Mouse (Mus musculus): ENCODE measurements at regions not wholly inside any gene's neighbourhood (a gene's known extent, or its start where the extent isn't known, plus 50 kb on each side); places are given as distances from the start of the nearest gene placed in this dataset.

DNA sequence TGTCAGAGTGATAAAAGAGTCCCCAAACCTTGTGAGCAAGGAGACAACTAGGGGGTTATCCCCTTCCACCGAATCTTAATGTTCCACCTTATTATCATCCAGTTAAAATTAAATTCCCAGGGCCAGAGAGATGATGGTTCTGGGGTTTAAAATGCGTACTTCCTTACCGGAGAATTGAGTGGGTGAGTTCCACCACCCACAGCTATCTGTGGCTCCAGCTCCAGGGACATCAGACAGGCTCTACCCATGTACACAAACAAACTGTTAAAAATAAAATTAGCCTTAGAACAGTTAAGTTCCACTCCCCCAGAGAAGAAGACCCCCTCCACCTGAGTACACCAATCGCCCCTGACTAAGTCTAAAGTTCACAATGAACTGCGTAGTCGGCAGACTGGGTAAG lies 52.0 kb upstream of the Mgat5 start:
- DNase-seq (ENCODE audit: low spot score), result no peak

DNA sequence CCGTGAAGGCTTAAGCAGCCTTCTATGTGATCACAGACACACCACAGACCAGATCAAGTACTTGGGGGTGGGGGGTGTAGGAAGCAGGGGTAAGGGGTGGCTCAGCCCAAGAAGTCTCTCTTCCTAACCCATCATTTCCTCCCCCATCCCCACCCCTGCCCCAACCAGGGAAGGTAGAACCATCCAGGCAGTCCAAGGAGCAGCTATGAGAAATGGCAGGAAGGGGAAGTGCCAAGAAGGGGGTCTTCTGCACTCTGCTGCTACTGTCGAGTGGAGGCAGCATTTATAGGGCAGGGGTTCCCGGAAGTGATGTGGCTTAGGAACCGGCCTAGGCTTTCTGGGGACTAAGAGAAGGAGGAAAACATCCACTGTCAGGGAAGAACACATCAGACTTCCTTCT lies 69.3 kb upstream of the Mgat5 start:
- DNase-seq (ENCODE audit: low spot score), result no peak

DNA sequence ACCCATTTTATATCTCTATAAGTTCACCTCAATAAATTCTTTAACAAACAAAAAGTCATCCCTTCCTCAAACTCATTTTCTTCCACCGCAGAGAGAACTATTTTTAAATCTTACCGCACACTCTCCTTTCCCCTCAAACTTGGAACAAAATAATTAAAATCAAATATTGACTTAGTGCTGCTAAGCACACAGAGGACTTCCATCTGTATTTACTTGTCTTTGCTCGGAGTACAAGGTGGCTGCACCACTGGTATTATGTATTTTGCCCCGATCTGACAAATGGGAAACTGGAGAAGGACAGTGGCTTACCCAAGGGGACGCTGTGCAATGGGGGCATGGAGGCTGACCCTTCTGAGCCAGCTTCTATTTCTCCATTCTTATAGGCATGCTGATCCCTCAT lies 72.9 kb upstream of the Mgat5 start:
- no peak for DNase-seq (ENCODE audit: low spot score)

DNA sequence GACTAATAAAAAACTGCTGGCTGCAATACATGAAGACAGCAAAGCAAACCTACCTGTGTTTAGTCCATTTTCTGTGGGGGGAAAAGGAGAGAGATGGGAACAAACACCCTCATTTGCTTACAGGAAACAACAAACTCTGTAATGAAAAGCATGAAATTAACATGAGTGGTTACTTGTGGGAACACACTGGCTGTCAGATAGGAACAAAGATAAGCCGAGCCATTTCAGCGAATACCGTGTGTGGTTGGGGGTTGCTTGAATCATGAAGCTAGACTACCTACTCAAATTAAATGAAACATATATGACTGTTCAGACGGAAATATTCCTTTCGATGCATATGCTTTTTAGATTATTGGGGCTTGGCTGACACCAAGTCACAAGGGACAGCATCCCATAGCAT lies 80.0 kb upstream of the Mgat5 start:
- DNase-seq (ENCODE audit: low spot score), result no peak

DNA sequence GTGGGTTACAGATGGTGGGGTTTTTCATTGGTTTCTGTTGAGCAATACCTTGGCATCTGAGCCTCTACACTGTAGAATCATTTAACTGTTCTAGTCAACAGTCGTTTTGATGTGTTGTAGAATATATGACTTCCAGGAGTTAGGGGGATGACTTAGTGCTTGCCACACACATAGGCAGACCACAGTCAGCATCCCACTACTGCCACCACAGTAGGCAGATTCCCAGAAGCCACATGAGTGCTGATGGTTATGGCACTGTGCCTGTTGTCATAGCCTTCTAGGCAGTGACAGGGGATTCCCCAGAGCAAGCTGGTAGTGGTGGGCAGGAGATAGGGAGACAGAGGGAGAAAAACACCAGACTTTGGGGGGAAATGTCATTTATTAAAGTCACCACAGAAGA lies 86.8 kb upstream of the Mgat5 start:
- no peak for DNase-seq (ENCODE audit: low spot score)

DNA sequence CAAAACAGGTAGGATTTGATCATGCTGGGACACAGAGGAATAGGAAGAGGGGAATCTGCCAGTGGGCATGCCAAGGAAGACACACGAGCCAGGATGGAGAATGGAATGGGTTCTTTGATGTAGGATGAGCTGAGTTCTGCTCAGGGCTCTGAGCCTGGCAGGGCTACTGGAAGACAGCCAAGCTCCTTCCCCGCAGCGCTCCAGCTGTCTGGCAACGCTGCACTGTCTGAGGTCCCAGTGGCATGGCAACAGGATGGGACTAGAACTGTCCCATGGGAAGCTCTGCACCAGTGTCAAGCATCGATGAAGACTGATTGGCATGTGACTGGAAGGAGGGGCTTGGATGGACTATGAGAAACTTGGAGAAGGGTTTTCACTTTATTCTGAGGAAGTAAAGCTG lies 97.3 kb upstream of the Mgat5 start:
- DNase-seq (ENCODE audit: low spot score), result no peak

DNA sequence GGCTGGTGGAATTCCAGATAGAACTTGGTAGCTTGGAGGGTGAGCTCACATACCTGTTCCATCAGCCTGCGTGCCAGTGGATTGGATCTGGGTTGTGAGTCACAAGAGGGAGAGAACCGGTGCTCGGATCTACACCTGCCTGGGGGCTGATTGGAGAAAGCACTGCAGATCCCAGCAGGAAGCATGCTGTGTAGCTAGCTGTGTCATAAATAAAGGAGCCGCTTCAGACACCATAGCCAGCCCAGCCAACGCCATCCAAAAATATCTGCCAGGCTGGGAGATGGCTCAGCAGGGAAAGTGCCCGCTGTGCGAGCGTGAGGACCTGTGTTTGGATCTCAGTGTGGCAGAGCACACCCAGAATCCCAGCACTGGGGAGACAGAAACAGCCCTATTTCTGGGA lies 99.0 kb upstream of the Mgat5 start:
- no peak for DNase-seq (ENCODE audit: low spot score)

DNA sequence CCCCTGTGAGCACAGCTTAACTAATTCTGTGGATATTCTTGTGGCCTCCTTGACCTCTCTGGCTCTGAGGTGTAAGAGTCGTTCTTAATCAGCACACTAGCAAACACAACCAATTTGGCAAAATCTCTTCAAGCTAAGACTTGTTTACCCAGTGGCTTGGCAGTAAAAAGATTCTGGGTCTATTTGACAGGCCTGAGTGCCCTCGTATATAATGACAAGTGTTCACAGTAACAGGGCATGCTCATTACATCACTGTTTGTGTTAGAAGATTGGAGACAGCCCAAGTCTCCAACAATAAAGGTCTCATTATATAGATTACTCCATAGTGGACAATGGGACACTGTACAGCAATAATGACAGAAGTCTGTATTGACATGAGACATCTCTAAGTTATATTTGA lies 101.2 kb upstream of the Mgat5 start:
- DNase-seq (ENCODE audit: low spot score), result no peak

DNA sequence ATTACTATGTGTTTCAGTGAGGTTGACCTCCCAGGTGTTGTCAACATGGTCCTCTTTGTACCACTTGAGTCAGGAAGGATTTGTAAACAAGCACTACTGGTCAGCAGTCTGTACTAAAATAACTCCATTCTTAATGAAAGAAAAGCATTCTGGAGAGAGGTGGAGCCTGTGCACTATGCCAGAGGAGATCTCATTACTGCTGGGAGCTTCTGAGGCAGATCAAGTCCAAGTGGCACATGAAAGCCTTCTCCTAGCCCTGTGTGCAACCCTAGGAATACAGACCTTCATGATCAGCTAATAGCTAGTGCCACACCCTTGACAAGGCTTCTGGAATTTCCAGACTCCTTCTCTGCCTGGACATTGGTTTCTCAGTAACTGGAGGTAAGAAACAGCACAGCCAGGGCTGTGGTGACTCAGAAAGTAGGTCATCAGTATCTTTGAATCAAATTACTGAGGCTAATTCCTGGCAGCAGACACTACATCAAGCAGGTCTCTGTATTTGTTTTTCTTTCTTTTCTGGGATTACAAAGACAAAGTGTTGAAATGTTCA lies 105.9 kb upstream of the Mgat5 start:
- DNase-seq (ENCODE audit: low spot score), result no peak

DNA sequence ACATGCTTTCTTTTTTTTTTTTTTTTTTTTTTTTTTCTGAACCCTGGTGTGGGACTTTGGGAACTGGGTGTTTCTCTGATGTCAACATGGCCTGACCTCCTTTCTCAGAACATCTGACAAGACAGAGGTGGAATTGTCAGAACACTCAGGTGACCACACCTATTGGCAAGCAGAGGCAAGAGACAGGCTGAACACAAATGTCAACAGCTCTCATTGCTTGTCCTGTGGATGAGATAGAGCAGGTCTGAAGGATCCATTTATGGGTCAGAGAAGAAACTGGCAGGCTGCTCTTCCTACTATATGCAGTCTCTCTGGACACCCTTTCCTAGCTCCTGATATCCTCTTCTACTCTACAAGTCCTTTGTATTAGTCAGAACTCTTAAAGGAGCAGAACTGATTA lies 117.2 kb upstream of the Mgat5 start:
- DNase-seq (ENCODE audit: low spot score), result no peak

DNA sequence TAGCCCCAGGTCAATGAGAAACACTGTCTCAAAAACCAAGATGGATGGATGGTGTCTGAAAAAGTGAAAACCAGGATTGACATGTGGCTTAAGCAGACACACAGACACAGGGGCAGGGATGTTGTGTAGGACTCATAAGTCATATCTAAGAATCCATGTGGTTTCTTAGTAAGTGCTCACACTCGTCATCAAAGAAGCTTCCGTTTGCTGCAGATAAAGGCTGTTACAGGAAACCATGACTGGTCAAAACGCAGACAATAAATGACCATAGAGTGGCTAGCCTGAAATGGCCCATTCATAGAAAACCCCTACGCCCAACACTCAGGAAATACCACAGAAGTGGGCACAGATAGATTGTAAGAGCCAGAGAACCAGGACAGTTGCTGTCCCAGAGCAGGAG lies 118.8 kb upstream of the Mgat5 start:
- DNase-seq (ENCODE audit: low spot score), result no peak

DNA sequence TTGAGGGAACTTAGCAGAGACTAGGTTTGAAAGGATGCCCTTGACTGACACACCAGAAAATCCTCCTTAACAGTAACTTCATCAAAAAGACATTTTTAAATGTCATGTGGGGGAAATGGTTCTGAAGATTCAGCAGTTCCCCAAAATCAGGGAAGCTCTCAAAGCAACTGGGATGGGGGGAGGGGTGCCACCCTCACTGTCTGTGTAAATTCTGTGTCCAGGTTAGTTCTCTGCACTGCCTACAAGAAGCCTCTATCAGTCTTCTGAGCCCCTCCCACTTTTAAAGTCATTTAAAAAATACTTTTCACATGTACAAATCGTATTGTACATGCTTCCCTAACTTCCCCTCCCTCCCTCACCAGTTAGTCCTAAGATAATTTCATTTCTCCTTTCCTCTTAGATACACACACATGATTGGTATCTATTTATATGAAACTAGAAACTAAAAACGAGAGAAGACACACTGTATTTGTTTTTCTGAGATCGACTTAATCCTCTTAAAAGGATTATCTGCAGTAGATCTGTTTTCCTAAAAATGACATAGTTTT lies 121.0 kb upstream of the Mgat5 start:
- DNase-seq (ENCODE audit: low spot score), result no peak

DNA sequence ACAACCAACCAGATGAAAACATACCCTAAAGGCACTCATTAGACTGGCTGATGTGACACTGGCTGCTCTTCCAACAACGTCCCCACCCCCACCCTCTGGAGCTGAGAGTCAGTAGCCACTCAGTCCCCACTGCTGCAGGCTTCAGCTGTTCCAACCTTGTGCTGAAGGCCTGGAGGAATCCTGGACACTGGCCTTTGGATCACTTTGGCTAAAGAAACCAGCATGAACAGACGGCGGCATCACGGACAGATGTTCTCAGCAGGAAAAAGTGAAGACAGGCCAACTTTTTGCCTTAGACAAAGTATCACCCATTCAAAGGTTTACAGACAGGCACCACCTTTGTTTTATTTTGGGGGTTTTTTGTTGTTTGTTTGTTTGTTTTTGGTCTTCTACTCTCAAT lies 125.8 kb upstream of the Mgat5 start:
- DNase-seq (ENCODE audit: low spot score), result no peak

DNA sequence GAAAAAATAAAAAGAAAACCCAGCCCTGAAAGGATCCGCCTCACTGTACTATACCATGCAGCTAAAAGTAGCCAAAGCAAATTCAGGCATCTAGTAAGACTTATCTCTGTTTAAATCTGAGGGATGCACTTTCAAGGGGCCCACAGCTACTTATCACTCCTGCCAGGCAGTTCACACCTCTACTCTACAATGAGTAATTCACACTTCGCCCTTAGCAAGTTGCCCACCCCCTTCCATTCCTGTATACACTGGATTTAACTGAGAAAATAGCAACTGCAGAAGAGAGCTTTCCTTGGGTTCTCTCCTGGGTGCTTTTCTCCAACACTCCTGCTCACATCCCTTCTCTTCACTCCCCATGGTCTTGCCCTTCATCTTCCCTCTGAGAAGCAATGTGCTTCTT lies 142.4 kb upstream of the Mgat5 start:
- no peak for DNase-seq (ENCODE audit: low spot score)

DNA sequence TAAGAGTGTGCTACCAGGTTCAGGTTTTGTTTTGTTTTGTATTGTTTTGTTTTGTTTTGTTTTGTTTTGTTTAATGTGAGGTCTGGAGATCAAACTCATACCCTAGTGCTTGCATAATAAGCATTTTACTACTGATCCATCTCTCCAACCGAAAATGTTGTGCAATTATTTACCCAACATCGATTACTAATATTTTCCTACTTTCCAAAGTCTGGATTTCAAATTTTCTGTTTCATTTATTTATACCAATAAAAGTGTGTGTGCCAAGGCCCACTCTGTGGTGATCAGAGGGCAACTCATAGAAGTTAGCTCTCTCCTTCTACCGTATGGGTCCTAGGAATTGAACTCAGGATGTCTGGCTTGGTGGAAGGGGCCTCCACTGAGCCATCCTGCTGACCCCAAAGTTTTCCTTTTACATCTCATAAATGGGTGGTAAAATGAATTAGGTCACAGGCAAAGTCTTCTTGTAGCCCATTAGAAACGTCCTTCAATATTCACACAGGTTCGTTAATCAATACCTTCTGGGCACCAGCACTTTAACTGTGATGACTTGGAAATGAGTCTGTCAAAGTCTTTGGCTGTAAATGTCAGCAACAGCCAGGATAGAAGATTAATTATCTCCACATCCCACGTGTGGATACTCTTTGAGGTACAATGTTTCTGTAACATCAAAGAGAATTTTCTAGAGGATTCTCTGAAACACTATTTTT lies 158.9 kb upstream of the Mgat5 start:
- no peak for DNase-seq (ENCODE audit: low spot score)

DNA sequence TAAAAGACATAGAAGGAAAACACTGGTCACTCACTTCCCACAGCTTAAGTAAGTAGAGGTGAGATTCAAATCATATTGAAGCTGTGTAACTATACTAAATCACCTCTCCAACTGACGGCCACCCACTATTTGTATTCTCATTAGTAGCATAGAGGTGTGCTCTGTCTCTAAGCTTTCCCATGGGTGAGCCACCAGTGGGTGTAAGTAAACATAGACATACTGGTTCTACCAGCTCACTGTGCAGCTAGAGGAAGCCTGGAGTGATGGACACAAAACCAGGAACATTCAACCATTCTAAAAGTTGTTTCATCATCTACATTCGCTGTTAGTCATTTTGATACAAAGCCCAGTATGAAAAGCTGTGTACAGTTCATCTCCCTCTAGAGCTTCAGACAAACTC lies 170.1 kb upstream of the Mgat5 start:
- no peak for DNase-seq (ENCODE audit: low spot score)

DNA sequence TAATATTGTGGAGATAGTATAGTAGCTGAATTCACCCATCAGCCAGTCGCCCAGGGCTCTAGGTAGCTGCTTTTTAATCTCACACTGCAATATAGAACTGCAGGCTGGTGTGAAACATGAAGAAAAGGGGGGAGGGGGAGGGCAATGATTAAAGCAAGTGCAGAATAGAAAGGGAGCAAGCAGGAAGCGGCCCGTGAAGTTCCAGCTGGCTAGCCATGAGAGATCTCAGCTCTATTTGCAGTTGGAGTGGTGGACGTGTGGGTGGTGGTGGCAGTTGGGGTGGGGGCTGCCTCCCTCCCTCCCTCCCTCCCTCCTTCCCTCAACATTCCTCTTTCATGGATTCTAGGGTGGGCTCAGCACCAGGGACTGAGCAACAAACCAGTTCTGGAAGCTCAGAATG lies 173.3 kb upstream of the Mgat5 start:
- no peak for DNase-seq (ENCODE audit: low spot score)

DNA sequence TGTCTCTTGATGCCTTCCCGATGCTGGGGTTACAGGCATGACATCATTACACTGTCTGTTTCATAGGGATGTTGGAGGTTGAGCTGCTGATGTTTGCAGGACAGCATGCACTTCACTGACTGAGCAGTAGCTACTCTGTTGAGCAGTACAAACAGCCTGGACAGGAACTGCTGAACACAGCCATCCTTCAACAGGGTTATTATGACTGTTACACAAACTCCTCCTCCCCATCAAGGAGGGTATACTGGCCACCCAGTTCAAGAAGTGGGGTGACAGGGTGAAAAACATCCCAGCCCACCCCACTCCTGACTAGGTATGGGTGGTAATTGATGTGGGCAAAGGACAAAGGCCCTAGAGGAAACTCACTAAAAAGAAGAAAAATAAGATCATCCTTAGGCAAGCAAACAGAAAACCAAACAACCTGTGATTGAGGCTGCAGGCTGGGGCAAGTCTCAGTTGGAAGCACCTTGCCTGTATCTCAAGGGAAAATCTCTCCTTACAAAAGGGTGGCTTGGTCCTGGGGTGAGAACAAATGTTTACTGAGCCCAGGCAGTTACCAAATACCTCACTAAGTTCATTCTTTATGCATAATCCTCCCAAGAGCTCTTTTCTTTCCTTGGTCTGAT lies 175.8 kb upstream of the Mgat5 start:
- no peak for DNase-seq (ENCODE audit: low spot score)

DNA sequence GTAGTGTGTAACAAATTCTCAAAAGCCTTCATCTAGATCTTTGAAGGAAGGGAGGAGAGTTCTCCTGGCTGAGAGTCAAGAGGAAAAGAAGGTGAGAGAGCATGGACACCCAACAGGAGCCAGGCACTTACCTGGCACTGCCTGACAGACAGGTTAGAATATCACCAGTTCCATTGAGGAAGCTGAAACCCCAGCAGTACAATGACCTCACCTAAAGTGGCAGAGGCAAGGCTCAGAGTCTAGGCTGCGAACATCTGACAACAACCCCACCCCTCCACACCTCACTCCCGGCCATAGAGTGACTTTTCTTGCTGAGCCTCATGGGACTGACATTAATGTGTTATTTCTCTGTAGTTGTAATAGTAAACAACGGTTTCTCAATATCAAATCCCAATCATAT lies 181.7 kb upstream of the Mgat5 start:
- DNase-seq (ENCODE audit: low spot score), result no peak

DNA sequence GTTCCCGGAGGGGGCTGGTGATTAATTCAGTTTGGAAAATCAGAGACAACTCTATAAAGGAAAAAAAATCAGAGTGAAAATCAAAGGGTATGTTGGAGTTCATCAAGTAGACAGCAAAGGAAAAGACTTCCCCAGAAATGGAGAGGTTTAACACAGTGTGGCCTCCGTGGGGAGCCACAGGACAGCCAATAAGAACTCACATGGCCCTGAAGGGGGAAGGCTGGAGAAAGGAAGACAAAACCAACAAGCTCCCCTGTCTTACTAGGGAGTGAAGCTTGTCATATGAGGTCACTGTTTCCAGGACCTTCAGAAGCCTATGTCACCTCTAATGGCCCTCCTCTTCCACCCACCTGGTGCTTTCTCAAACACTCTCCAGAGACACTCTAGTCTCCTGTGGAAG lies 187.1 kb upstream of the Nckap5 start:
- no peak for DNase-seq (ENCODE audit: low spot score)

DNA sequence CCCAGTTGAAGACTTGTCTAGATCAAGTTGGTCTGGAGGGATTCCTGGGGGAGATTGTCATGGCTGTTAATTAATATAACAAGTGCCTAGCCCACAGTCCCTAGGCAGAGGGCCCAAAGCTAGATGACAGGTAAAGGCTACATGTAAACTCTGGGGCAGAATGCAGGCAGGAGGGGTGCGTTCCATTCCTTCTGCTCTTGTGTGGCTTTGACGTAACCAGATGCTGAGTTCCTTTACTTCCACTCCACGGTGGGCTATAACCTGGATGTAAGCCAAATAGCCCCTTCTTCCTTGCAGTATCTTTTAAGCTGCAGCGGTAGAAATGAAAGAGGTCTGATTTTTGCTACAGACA lies 185.3 kb upstream of the Nckap5 start:
- no peak for DNase-seq (ENCODE audit: low spot score)

DNA sequence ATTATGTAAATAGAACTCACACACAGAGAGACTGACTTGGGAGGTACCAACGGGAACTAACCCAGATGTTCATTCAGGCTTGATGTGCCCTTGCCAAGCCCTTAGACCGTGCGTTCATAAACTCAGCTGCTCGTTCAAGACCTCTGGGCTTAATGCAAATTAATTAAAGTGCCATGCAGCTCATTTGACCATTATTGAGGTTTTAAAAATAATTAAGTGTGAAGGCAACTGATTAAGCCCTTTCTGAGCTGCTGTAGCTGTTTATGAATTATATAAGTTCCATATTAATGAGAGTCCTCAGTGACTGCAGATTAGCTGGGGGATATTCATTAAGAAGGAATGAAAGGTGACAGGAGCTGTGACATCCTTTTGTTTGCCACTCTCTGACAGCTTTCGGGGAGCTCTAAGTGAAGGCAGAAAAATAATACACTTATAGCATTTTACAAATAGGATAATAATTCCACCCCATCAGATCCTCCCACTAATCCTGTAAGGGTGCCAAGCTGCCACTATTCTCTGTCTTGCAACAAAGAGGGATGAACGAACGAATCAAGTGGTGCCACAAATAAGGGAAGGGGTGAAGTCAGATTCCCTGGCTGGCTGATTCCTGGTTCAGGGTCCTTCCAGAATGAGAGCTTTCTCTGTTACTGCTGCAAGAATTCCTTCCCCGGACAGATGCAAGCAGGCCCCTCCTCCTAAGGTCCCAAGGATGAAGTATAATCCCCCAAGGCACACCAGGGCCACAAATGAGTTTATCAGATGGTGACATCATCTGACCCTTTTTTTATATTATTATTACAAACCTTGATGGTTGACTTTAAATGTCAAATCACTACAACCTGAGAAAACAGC lies 184.7 kb upstream of the Nckap5 start:
- DNase-seq (ENCODE audit: low spot score), result no peak

DNA sequence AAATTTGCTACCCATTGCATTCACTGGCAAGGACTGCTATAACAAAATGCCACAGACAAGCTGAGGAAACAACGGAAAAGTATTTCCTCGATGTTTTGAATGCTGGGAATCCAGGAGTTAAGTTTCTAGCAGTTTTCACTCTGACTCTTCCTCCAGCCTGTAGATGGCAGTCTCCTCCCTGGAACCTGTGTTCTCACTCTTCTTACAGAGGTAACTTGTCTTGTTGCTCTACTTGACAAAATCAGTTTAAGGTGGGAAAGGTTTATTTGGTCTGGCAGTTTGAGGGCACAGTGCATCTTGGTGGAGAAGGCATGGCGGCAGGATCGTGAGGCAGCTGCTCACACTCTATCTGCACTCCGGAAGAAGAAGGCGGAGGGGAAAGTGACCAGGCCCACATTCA lies 181.3 kb upstream of the Nckap5 start:
- DNase-seq (ENCODE audit: low spot score), result no peak

All from testis, postnatal 14 days (tissue).